Mouse (Mus musculus): Measurements from ENCODE around the gene Rundc3a.

GRCm38 (mm10) chr11:102344458-102344857 lies 48.7 kb upstream of the Rundc3a start:
- no peak for TF ChIP-seq POLR2A (IDR thresholded peaks at IDR 0.05; ENCODE audit: borderline replicate concordance, low read depth, low read length)
- no peak for TF ChIP-seq CTCF (IDR thresholded peaks at IDR 0.05; ENCODE audit: low read depth, low read length)

Data from bone marrow macrophage, adult 2 months (primary cell).